Mouse (Mus musculus): ENCODE data around the gene Igfbp5.

Gene Igfbp5

GRCm38 (mm10) chr1:72844675-72845074 lies 30.0 kb downstream of the Igfbp5 start:
- in situ Hi-C loops (cut with MboI, MseI) = no loop called here

- in situ Hi-C loops (cut with MboI, MseI) = no loop called here
Measured at GRCm38 (mm10) chr1:72842666-72843459, 31.8 kb downstream of the Igfbp5 start.

GRCm38 (mm10) chr1:72839791-72840190 lies 34.9 kb downstream of the Igfbp5 start:
- in situ Hi-C loops (cut with MboI, MseI) = no loop called here

GRCm38 (mm10) chr1:72839356-72839755 lies 35.3 kb downstream of the Igfbp5 start:
- in situ Hi-C loops (cut with MboI, MseI) = no loop called here

GRCm38 (mm10) chr1:72833563-72833962 lies 41.1 kb downstream of the Igfbp5 start:
- in situ Hi-C loops (cut with MboI, MseI) = no loop called here

GRCm38 (mm10) chr1:72832715-72833153 lies 42.0 kb downstream of the Igfbp5 start:
- in situ Hi-C loops (cut with MboI, MseI) = no loop called here

- in situ Hi-C loops (cut with MboI, MseI) = no loop called here
Measured at GRCm38 (mm10) chr1:72830485-72830884, 44.2 kb downstream of the Igfbp5 start.

GRCm38 (mm10) chr1:72828843-72829242 lies 45.8 kb downstream of the Igfbp5 start:
- in situ Hi-C loops (cut with MboI, MseI) = no loop called here

GRCm38 (mm10) chr1:72827411-72828315 lies 47.0 kb downstream of the Igfbp5 start:
- in situ Hi-C loops (cut with MboI, MseI) = no loop called here

- in situ Hi-C loops (cut with MboI, MseI) = no loop called here
Measured at GRCm38 (mm10) chr1:72826931-72827330, 47.8 kb downstream of the Igfbp5 start.

- in situ Hi-C loops (cut with MboI, MseI) = no loop called here
Measured at GRCm38 (mm10) chr1:72826446-72826845, 48.2 kb downstream of the Igfbp5 start.

GRCm38 (mm10) chr1:72825921-72826320 lies 48.8 kb downstream of the Igfbp5 start:
- in situ Hi-C loops (cut with MboI, MseI) = no loop called here

GRCm38 (mm10) chr1:72825286-72825685 lies 49.4 kb downstream of the Igfbp5 start:
- in situ Hi-C loops (cut with MboI, MseI) = no loop called here

- in situ Hi-C loops (cut with MboI, MseI) = no loop called here
Measured at GRCm38 (mm10) chr1:72824707-72825101, 50.0 kb downstream of the Igfbp5 start.

GRCm38 (mm10) chr1:72823751-72824706 lies 50.7 kb downstream of the Igfbp5 start, which contains the start of gene Igfbp2:
TSS of gene Igfbp2 (plus strand) at chr1:72824503.
- in situ Hi-C loops (cut with MboI, MseI) = no loop called here

GRCm38 (mm10) chr1:72822893-72823292 lies 51.8 kb downstream of the Igfbp5 start:
- in situ Hi-C loops (cut with MboI, MseI) = no loop called here

GRCm38 (mm10) chr1:72819995-72820394 lies 54.7 kb downstream of the Igfbp5 start:
- in situ Hi-C loops (cut with MboI, MseI) = no loop called here

- in situ Hi-C loops (cut with MboI, MseI) = no loop called here
Measured at GRCm38 (mm10) chr1:72815616-72816015, 59.1 kb downstream of the Igfbp5 start.

- in situ Hi-C loops (cut with MboI, MseI) = no loop called here
Measured at GRCm38 (mm10) chr1:72815184-72815583, 59.5 kb downstream of the Igfbp5 start.

GRCm38 (mm10) chr1:72813639-72814403 lies 60.9 kb downstream of the Igfbp5 start:
- in situ Hi-C loops (cut with MboI, MseI) = no loop called here
